Mouse (Mus musculus) E14TG2a.4 (cell line): Measurements from ENCODE around the gene Cdh7.
A peak's percentile ranks its signal among the peaks of the same experiment; 100 is the strongest.

Experiments used
- H3K27me3 ChIP-seq: 2 replicates; pipeline ENCODE4 v1.6.1; 2014; ENCODE audit warnings: low read length, control low read depth; ENCODE audit not compliant: insufficient read depth
- H3K36me3 ChIP-seq: 2 replicates; pipeline ENCODE4 v1.6.1; 2014; ENCODE audit warnings: low read length, control low read depth; ENCODE audit not compliant: insufficient read depth
- H3K4me1 ChIP-seq: replicated peaks from 2 replicates; pipeline ENCODE4 v1.6.1; 2014; ENCODE audit warnings: low read depth, low read length, control low read depth
- H3K4me3 ChIP-seq: replicated peaks from 2 replicates; pipeline ENCODE4 v1.5.1; 2014; ENCODE audit warnings: mild to moderate bottlenecking, low read length
- H3K9me3 ChIP-seq: 2 replicates; pipeline ENCODE4 v1.6.1; 2014; ENCODE audit warnings: low read length, control low read depth
- CTCF ChIP-seq: conservative IDR thresholded peaks from 2 replicates; pipeline ENCODE4 v1.5.1; 2014; ENCODE audit warnings: low read length
- NANOG ChIP-seq: IDR thresholded peaks from 2 replicates; pipeline ENCODE4 v1.6.1; 2014; ENCODE audit warnings: borderline replicate concordance, low read length, mixed read lengths
- POU5F1 ChIP-seq: IDR thresholded peaks from 2 replicates; pipeline ENCODE4 v1.6.1; 2014; ENCODE audit warnings: low read length, borderline replicate concordance

Gene Cdh7

GRCm38 (mm10) chr1:109982064-109982808 lies at the start of gene Cdh7:
Gene Cdh7, plus strand, starts transcription at chr1:109982431.
- no peaks in the 10 kb centered on the region for H3K36me3 ChIP-seq
- H3K4me1 ChIP-seq = peaks cover 12% of the 10 kb centered on the region
- peaks cover 20% of the 10 kb centered on the region for H3K27me3 ChIP-seq
- no peak for TF ChIP-seq CTCF
- TF ChIP-seq NANOG = no peak
- no peak for TF ChIP-seq POU5F1
- H3K4me3 ChIP-seq = peak within 1 kb of the TSS; percentile 82
- H3K9me3 ChIP-seq = no peaks in the 10 kb centered on the region

- Histone ChIP-seq H3K4me3 (no peak overlapping the region), H3K4me1 (no peaks in the 10 kb centered on the region), H3K36me3 (no peaks in the 10 kb centered on the region), H3K9me3 (peaks cover 4% of the 10 kb centered on the region), H3K27me3 (no peaks in the 10 kb centered on the region)
- TF ChIP-seq CTCF = no peak
- no peak for TF ChIP-seq POU5F1
- TF ChIP-seq NANOG = no peak
These were observed 49.6 kb upstream of the Cdh7 start for GRCm38 (mm10) chr1:109932674-109933073.

- Histone ChIP-seq H3K4me3 (no peak overlapping the region), H3K36me3 (no peaks in the 10 kb centered on the region), H3K9me3 (no peaks in the 10 kb centered on the region), H3K4me1 (no peaks in the 10 kb centered on the region), H3K27me3 (no peaks in the 10 kb centered on the region)
- TF ChIP-seq NANOG (no peak), POU5F1 (no peak), CTCF (no peak)
These were observed 33.7 kb upstream of the Cdh7 start for GRCm38 (mm10) chr1:109948571-109948970.

- no peaks in the 10 kb centered on the region for H3K4me1 ChIP-seq
- H3K36me3 ChIP-seq = no peaks in the 10 kb centered on the region
- no peaks in the 10 kb centered on the region for H3K9me3 ChIP-seq
- TF ChIP-seq CTCF (no peak), NANOG (no peak), POU5F1 (no peak)
- no peaks in the 10 kb centered on the region for H3K27me3 ChIP-seq
- H3K4me3 ChIP-seq = no peak overlapping the region
These were observed 10.4 kb upstream of the Cdh7 start for GRCm38 (mm10) chr1:109971721-109972425.

GRCm38 (mm10) chr1:109972426-109973015 lies 9.7 kb upstream of the Cdh7 start:
- Histone ChIP-seq H3K36me3 (no peaks in the 10 kb centered on the region), H3K4me1 (no peaks in the 10 kb centered on the region), H3K27me3 (no peaks in the 10 kb centered on the region), H3K9me3 (no peaks in the 10 kb centered on the region), H3K4me3 (no peak overlapping the region)
- no peak for TF ChIP-seq POU5F1
- TF ChIP-seq NANOG = no peak
- no peak for TF ChIP-seq CTCF

- H3K27me3 ChIP-seq = peaks cover 20% of the 10 kb centered on the region
- H3K4me1 ChIP-seq = peaks cover 12% of the 10 kb centered on the region
- TF ChIP-seq NANOG = no peak
- no peak for TF ChIP-seq CTCF
- TF ChIP-seq POU5F1 = no peak
These were observed 742 bp downstream of the Cdh7 start for GRCm38 (mm10) chr1:109982809-109983536.

GRCm38 (mm10) chr1:109983537-109983912 lies 1.3 kb downstream of the Cdh7 start:
- TF ChIP-seq POU5F1 (no peak), CTCF (no peak), NANOG (no peak)
- Histone ChIP-seq H3K27me3 (peaks cover 20% of the 10 kb centered on the region), H3K9me3 (no peaks in the 10 kb centered on the region), H3K4me3 (peak overlapping the region; percentile 82), H3K4me1 (peaks cover 12% of the 10 kb centered on the region), H3K36me3 (no peaks in the 10 kb centered on the region)

More at GRCm38 (mm10) chr1:109982809-109983536, 742 bp downstream of the Cdh7 start:
- Histone ChIP-seq H3K9me3 (no peaks in the 10 kb centered on the region), H3K4me3 (peak overlapping the region; percentile 82), H3K36me3 (no peaks in the 10 kb centered on the region)

- TF ChIP-seq CTCF (no peak), POU5F1 (no peak), NANOG (no peak)
- Histone ChIP-seq H3K36me3 (no peaks in the 10 kb centered on the region), H3K4me1 (peaks cover 12% of the 10 kb centered on the region), H3K27me3 (peaks cover 20% of the 10 kb centered on the region), H3K4me3 (no peak overlapping the region), H3K9me3 (no peaks in the 10 kb centered on the region)
These were observed 2.5 kb downstream of the Cdh7 start for GRCm38 (mm10) chr1:109984776-109985175.
